Mouse (Mus musculus) CD4-positive, CD25-positive, alpha-beta regulatory T cell, adult 9 weeks (primary cell): ENCODE data around the gene Nkx1-2. TPM values are rescaled to one million over a fixed set of nuclear protein-coding genes. Genes with fewer than 3 reads are reported as not detected.

ENCODE experiments used
- polyA plus RNA-seq: library from polyadenylated mRNA; unstranded; fragments of 100-300 nt; shearing (Covaris generic); gene quantifications from one replicate; pipeline ENCODE4 v1.2.1, GENCODE M21; 2017

Gene Nkx1-2
- not detected for polyA plus RNA-seq

GRCm38 (mm10) chr7:132599071-132599975, at the start of gene Nkx1-2:
Gene Nkx1-2, minus strand, starts transcription at chr7:132599637.

GRCm38 (mm10) chr7:132610468-132611318, 11.3 kb upstream of the Nkx1-2 start, which contains the start of gene Lhpp:
Gene Lhpp, plus strand, starts transcription at chr7:132610638.

GRCm38 (mm10) chr7:132576116-132576650, 23.3 kb downstream of the Nkx1-2 start, which contains the start of gene Oat:
Gene Oat, minus strand, starts transcription at chr7:132576398.

Other genes with a start within 250 kb of the Nkx1-2 start
- 98.8 TPM for gene Oat, start 23.2 kb downstream of the Nkx1-2 start, polyA plus RNA-seq
- gene Lhpp, start 11.0 kb upstream of the Nkx1-2 start, polyA plus RNA-seq = 3.9 TPM
- gene Fam53b, start 214.2 kb upstream of the Nkx1-2 start, polyA plus RNA-seq = 99.3 TPM